Mouse (Mus musculus) WW6 (cell line): ENCODE data around the gene Tpm3.
"Not testable (repeated sequence)": the region's sequence is repeated elsewhere in the genome, so short reads cannot be mapped to it uniquely, and the experiment has no call there.

Experiments
- DNase-seq: peaks from one replicate; pipeline ENCODE4 v3.0.0-alpha.2; 2013; ENCODE audit warnings: low read depth, low spot score

Gene Tpm3

GRCm38 (mm10) chr3:90083698-90084324 is 11.4 kb downstream of the Tpm3 start:
- DNase-seq = no peak

GRCm38 (mm10) chr3:90084790-90085189 is 12.3 kb downstream of the Tpm3 start:
- no peak for DNase-seq

- DNase-seq = no peak
Observed at GRCm38 (mm10) chr3:90085281-90085680, 12.8 kb downstream of the Tpm3 start.

- DNase-seq = no peak
Observed at GRCm38 (mm10) chr3:90086068-90086467, 13.6 kb downstream of the Tpm3 start.

GRCm38 (mm10) chr3:90088617-90089016 is 16.2 kb downstream of the Tpm3 start:
- DNase-seq = no peak

- DNase-seq = no peak
Observed at GRCm38 (mm10) chr3:90090892-90091291, 18.4 kb downstream of the Tpm3 start.

- DNase-seq = no peak
Observed at GRCm38 (mm10) chr3:90094453-90094852, 22.0 kb downstream of the Tpm3 start.

- DNase-seq = no peak
Observed at GRCm38 (mm10) chr3:90097928-90098327, 25.5 kb downstream of the Tpm3 start.

- no peak for DNase-seq
Observed at GRCm38 (mm10) chr3:90101010-90101409, 28.6 kb downstream of the Tpm3 start.

GRCm38 (mm10) chr3:90101673-90102072 is 29.2 kb downstream of the Tpm3 start:
- no peak for DNase-seq

GRCm38 (mm10) chr3:90102239-90102638 is 29.8 kb downstream of the Tpm3 start:
- no peak for DNase-seq

GRCm38 (mm10) chr3:90103176-90103575 is 30.7 kb downstream of the Tpm3 start:
- DNase-seq = no peak

- DNase-seq = no peak
Observed at GRCm38 (mm10) chr3:90103938-90104337, 31.5 kb downstream of the Tpm3 start, which contains the start of gene Nup210l. Nup210l (plus strand) TSS chr3:90104132.

- no peak for DNase-seq
Observed at GRCm38 (mm10) chr3:90111706-90112105, 39.3 kb downstream of the Tpm3 start.

GRCm38 (mm10) chr3:90114342-90114741 is 41.9 kb downstream of the Tpm3 start:
- DNase-seq = no peak

- no peak for DNase-seq
Observed at GRCm38 (mm10) chr3:90115526-90115925, 43.1 kb downstream of the Tpm3 start.

- DNase-seq = no peak
Observed at GRCm38 (mm10) chr3:90118132-90118790, 45.8 kb downstream of the Tpm3 start.

- DNase-seq = not testable (repeated sequence)
Observed at GRCm38 (mm10) chr3:90122036-90122435, 49.6 kb downstream of the Tpm3 start.

GRCm38 (mm10) chr3:90125710-90126109 is 53.3 kb downstream of the Tpm3 start:
- no peak for DNase-seq

GRCm38 (mm10) chr3:90127881-90128280 is 55.4 kb downstream of the Tpm3 start:
- DNase-seq = no peak

- no peak for DNase-seq
Observed at GRCm38 (mm10) chr3:90132745-90133144, 60.3 kb downstream of the Tpm3 start.

GRCm38 (mm10) chr3:90133331-90133730 is 60.9 kb downstream of the Tpm3 start:
- no peak for DNase-seq

- no peak for DNase-seq
Observed at GRCm38 (mm10) chr3:90134483-90134882, 62.0 kb downstream of the Tpm3 start.
